Mouse (Mus musculus): ENCODE results near the gene Olfr196.
"Not testable (repeated sequence)": the region's sequence is repeated elsewhere in the genome, so short reads cannot be mapped to it uniquely, and the experiment has no call there.

Olfr196 gene

DNA sequence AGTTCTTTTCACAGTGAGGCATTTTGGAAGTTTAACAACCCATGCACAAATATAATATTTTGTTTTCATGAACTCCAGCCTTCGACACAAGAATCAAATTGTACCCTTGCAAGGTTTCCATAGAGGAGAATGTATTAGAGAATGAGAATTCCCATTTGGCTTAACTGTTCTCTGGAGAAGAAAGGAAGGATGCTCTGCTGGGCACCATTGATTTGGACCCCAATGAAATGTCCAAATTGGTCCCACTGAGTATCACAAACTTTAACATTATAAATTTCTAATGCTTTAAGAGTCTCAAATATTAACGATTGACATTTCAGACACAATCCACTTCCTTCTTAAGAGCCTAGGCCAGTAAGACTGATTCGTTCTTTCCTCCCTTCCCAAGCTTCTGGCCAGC is at the start of gene Olfr196:
TSS of gene Olfr196 (minus strand) at position 101 of the 400 bp plus-strand sequence.
- ATAC-seq (ENCODE audit: low TSS enrichment), result no peak

DNA sequence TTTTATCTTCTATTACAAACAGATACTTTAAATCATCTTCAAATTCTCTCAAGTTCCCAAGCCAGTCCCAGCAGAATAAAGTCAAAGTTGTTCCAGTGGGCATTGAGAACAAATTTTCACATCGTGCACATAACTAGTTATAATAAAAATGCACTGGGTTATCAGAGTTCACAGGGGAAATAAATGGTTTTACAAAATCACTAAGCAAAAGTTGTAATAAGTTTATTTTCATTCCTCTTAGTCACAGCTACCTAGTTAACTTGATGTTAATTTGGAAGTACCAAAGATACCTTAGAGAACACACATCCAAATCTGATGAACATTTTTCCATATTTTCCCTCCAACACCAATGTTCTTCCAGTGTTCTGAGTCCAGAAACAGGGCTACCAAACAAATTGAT is 49.4 kb upstream of the Olfr196 start, which contains the start of gene Olfr199:
TSS of gene Olfr199 (minus strand) at position 101 of the 400 bp plus-strand sequence.
- ATAC-seq (ENCODE audit: low TSS enrichment), result not testable (repeated sequence)

DNA sequence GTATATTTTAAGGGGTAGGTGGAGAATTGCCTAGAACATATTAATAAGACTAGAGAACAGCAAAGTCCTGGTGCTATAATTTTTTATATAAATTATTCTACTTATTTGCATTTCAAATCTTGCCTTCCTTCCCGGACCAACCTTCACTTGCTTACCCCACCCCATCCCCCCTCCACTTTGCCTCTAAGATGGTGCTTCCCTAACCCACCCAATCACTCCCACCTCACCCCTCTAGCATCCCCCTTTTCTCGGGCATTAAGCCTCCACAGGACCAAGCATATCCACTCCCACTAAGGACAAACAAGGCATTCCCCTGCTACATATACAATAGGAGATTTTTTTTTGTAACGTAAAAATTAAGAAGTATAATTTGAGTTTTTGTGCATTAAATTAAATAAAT is 47.6 kb upstream of the Olfr196 start:
- not testable (repeated sequence) for ATAC-seq (ENCODE audit: low TSS enrichment)

DNA sequence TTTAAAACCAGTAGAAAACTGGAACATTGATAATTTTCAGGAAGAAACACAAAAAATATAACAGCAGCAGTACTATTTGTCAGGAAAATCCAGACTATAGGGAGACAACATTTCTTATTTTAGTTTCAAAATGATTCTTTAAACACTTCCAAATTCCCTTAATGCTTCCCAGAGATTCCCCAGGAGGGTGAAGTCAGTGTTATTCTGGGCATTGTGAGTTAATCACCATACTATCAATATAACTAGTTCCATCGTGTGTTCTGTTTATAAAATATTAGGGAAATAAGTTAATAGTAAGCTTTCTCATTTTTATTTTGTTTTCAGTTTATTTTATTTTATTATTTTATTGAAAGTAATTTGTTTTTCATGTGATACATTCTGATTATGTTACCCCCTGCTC is 33.2 kb upstream of the Olfr196 start, which contains the start of gene Olfr198:
TSS of gene Olfr198 (minus strand) at position 101 of the 400 bp plus-strand sequence.
- not testable (repeated sequence) for ATAC-seq (ENCODE audit: low TSS enrichment)

GRCm38 (mm10) chr16:59151996-59152395 is 18.3 kb downstream of the Olfr196 start:
- no peak for ATAC-seq (ENCODE audit: low TSS enrichment)

DNA sequence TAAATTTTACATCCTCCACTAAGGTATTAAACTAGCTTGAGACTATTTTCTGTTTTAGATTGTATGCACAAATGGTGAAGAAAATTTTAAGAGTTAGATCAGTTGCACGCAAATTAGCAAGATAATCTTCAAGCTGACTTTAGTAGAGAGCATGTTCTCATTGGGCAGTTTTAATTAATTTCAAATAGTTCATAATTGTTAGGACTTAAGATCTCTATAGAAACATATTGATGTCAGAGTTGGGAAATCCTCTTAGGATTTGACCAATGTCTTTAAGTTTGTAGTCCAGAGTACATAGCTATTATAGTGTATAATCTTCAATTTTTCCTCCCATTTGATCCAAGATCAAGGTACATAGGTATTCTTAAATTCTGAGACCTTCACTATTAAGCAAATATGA is 23.5 kb downstream of the Olfr196 start, which contains the start of gene Olfr195:
TSS of gene Olfr195 (plus strand) at position 301 of the 400 bp plus-strand sequence.
- ATAC-seq (ENCODE audit: low TSS enrichment), result no peak

DNA sequence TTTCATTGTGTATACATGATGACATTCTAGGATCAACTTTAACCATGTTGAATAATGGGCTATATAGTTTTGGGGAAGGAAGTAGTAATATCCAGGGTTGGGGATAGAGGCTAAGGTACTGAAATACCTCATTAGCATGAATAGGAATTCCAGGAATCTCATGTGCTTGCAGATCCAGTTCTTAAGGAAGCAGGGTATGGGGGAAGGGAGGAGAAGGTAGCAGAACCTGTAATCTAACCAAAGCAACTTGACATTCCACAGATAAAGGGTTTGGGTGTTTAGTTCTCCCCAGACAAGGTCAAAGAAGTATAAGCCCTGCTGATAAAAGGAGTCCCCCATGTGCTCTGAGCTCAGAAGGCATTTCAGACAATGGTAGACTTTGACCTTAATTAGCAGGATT is 29.1 kb downstream of the Olfr196 start:
- no peak for ATAC-seq (ENCODE audit: low TSS enrichment)

GRCm38 (mm10) chr16:59130740-59131139 is 39.5 kb downstream of the Olfr196 start:
- peak; percentile 99 for ATAC-seq (ENCODE audit: low TSS enrichment)

- no peak for ATAC-seq (ENCODE audit: low TSS enrichment)
Measured at GRCm38 (mm10) chr16:59120969-59121368, 49.3 kb downstream of the Olfr196 start, which contains the start of gene Olfr194. Olfr194 (minus strand) TSS chr16:59121069.

Data from frontal cortex, adult (tissue).